Comparison of ENCODE assay signal across 13 mouse cellular contexts in genomic region chr11:110257061-110257460, GRCm38 (mm10).
"Had no signal": no experiment of that assay in that cellular context is flagged by ENCODE, and none has a peak within 500 bp of the region (broad histone marks: within the 10 kb centered on the region; RNA-seq: fewer than 3 reads in every experiment).

No protein-coding gene starts in this region.

- H3K9ac ChIP-seq: neural tube, embryonic 13.5 days; neural tube, embryonic 15.5 days; stomach, embryonic 15.5 days had no signal

- H3K36me3 ChIP-seq: neural tube, embryonic 13.5 days; neural tube, embryonic 15.5 days; stomach, embryonic 15.5 days had no signal

- H3K27me3 ChIP-seq: neural tube, embryonic 13.5 days; neural tube, embryonic 15.5 days; stomach, embryonic 15.5 days had no signal

- H3K4me1 ChIP-seq: neural tube, embryonic 13.5 days; neural tube, embryonic 15.5 days; stomach, embryonic 15.5 days had no signal

- H3K27ac ChIP-seq: neural tube, embryonic 13.5 days; neural tube, embryonic 15.5 days; stomach, embryonic 15.5 days; stomach, postnatal 0 days had no signal

- H3K4me3 ChIP-seq: neural tube, embryonic 13.5 days; neural tube, embryonic 15.5 days; stomach, embryonic 15.5 days had no signal

- DNase-seq: retina, postnatal 1 day; right cerebral cortex, adult 18-20 months; right cerebral cortex, postnatal 14 days; right cerebral cortex, postnatal 25 days; right cerebral cortex, postnatal 4 days; spleen, adult 18-20 months; thymus, adult 18-20 months; thymus, adult 2 months; thymus, postnatal 4 days had no signal
